Mouse (Mus musculus) bone marrow, adult 2 months (tissue): ENCODE data around the gene Amigo1.

Source experiments
- CTCF ChIP-seq: fragments of 200-500 bp; IDR thresholded peaks from 2 replicates; pipeline ENCODE4 v1.5.1; 2011; ENCODE audit warnings: low read length, control low read depth; ENCODE audit not compliant: control insufficient read depth, insufficient read depth
- POLR2A ChIP-seq: fragments of 200-500 bp; IDR thresholded peaks from 2 replicates; pipeline ENCODE4 v1.6.1; 2011; ENCODE audit warnings: low read depth, mild to moderate bottlenecking, control low read depth, low read length, borderline replicate concordance; ENCODE audit not compliant: control insufficient read depth

- TF ChIP-seq CTCF (no peak), POLR2A (no peak)
Measured at GRCm38 (mm10) chr3:108214734-108215133, 28.6 kb downstream of the Amigo1 start.
